29 mouse cellular contexts compared by ENCODE assay signal in the genomic region with DNA sequence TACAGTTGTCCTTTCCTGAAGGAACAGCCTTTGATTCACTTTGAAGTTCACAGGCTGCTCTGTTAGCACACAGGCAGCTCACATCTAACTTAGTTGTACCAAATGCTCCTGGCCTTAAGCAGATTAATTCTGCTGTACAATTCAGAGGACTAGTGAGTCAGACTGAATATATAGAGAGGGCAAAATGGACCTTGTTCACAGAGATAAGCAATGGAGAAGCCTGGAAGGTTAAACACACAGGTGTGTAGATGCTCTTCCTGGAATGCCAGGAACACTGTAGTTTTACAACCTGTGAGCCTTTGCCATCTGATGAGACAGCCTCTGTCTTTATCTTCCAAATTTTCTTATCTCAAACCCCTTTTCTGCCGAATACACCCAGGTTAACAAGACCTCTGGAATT. TPM values are rescaled to one million over a fixed set of nuclear protein-coding genes. Genes with fewer than 3 reads are reported as not detected.
"Had no signal": no experiment of that assay in that cellular context is flagged by ENCODE, and none has a peak within 500 bp of the region (broad histone marks: within the 10 kb centered on the region; RNA-seq: fewer than 3 reads in every experiment).

No protein-coding gene starts in this region.

- H3K9me3 ChIP-seq: limb, embryonic 10.5 days; limb, embryonic 12.5 days; limb, embryonic 13.5 days; limb, embryonic 15.5 days; liver, embryonic 12.5 days; liver, embryonic 13.5 days; liver, embryonic 15.5 days; lung, embryonic 15.5 days; megakaryocyte, embryonic 14.5 days; midbrain, embryonic 10.5 days; midbrain, embryonic 12.5 days; midbrain, embryonic 13.5 days; midbrain, embryonic 15.5 days; neural tube, embryonic 12.5 days had no signal

- H3K9ac ChIP-seq: limb, embryonic 12.5 days; limb, embryonic 13.5 days; limb, embryonic 15.5 days; liver, embryonic 12.5 days; liver, embryonic 13.5 days; liver, embryonic 14.5 days; liver, embryonic 15.5 days; liver, postnatal 0 days; lung, embryonic 14.5 days; lung, embryonic 15.5 days; midbrain, embryonic 12.5 days; midbrain, embryonic 13.5 days; midbrain, embryonic 15.5 days; neural tube, embryonic 12.5 days had no signal

- H3K4me2 ChIP-seq: limb, embryonic 12.5 days; limb, embryonic 13.5 days; limb, embryonic 15.5 days; liver, embryonic 11.5 days; liver, embryonic 12.5 days; liver, embryonic 13.5 days; liver, embryonic 15.5 days; lung, embryonic 14.5 days; lung, embryonic 15.5 days; midbrain, embryonic 11.5 days; midbrain, embryonic 12.5 days; midbrain, embryonic 13.5 days; midbrain, embryonic 15.5 days; neural tube, embryonic 12.5 days had no signal

- H3K36me3 ChIP-seq: limb, embryonic 10.5 days; limb, embryonic 12.5 days; limb, embryonic 13.5 days; limb, embryonic 15.5 days; liver, embryonic 12.5 days; liver, embryonic 13.5 days; liver, embryonic 15.5 days; lung, embryonic 15.5 days; midbrain, embryonic 10.5 days; midbrain, embryonic 12.5 days; midbrain, embryonic 13.5 days; midbrain, embryonic 15.5 days; neural tube, embryonic 12.5 days had no signal

- H3K27me3 ChIP-seq: limb, embryonic 12.5 days; limb, embryonic 13.5 days; limb, embryonic 15.5 days; liver, embryonic 12.5 days; liver, embryonic 13.5 days; liver, embryonic 15.5 days; lung, embryonic 15.5 days; megakaryocyte, embryonic 14.5 days; midbrain, embryonic 12.5 days; midbrain, embryonic 13.5 days; midbrain, embryonic 15.5 days; neural tube, embryonic 12.5 days had no signal

- ATAC-seq: liver, embryonic 12.5 days; liver, postnatal 0 days; lung, postnatal 0 days; midbrain, embryonic 13.5 days; midbrain, embryonic 15.5 days; midbrain, embryonic 16.5 days had no signal

- H3K4me3 ChIP-seq: limb, embryonic 10.5 days; limb, embryonic 12.5 days; limb, embryonic 13.5 days; limb, embryonic 15.5 days; liver, embryonic 12.5 days; liver, embryonic 13.5 days; liver, embryonic 15.5 days; lung, embryonic 15.5 days; megakaryocyte, embryonic 14.5 days; midbrain, embryonic 10.5 days; midbrain, embryonic 12.5 days; midbrain, embryonic 13.5 days; midbrain, embryonic 15.5 days; myocyte; neural tube, embryonic 12.5 days had no signal

- H3K27ac ChIP-seq: limb, embryonic 10.5 days; limb, embryonic 12.5 days; limb, embryonic 13.5 days; limb, embryonic 15.5 days; liver, embryonic 12.5 days; liver, embryonic 13.5 days; liver, embryonic 14.5 days; liver, embryonic 15.5 days; lung, embryonic 15.5 days; macrophage; midbrain, embryonic 10.5 days; midbrain, embryonic 12.5 days; midbrain, embryonic 13.5 days; midbrain, embryonic 15.5 days; neural tube, embryonic 12.5 days had no signal

- H3K4me1 ChIP-seq: limb, embryonic 10.5 days; limb, embryonic 12.5 days; limb, embryonic 13.5 days; limb, embryonic 15.5 days; liver, embryonic 12.5 days; liver, embryonic 13.5 days; liver, embryonic 15.5 days; lung, embryonic 15.5 days; megakaryocyte, embryonic 14.5 days; midbrain, embryonic 10.5 days; midbrain, embryonic 12.5 days; midbrain, embryonic 13.5 days; midbrain, embryonic 15.5 days; neural tube, embryonic 12.5 days had no signal

RNA-seq across cellular contexts. Expression of gene Synpr, which starts 29.7 kb away (rescaled TPM):
- total RNA-seq: liver, adult 2 months; megakaryocyte progenitor cell, adult 5-6 weeks; megakaryocyte, adult 5-6 weeks; megakaryocyte-erythroid progenitor cell, adult 5-6 weeks; monocyte, adult 5-6 weeks had no signal
- polyA plus RNA-seq: liver, adult 2 months; liver, postnatal 0 days; lung, adult 2 months; macrophage had no signal
